Mouse (Mus musculus): ENCODE data around the gene Msi2.

The Msi2 gene

GRCm38 (mm10) chr11:88713479-88713878, 4.8 kb downstream of the Msi2 start:
- DNase-seq (ENCODE audit: low read depth, low spot score): no peak

GRCm38 (mm10) chr11:88709876-88710614, 8.3 kb downstream of the Msi2 start:
- no peak for DNase-seq (ENCODE audit: low read depth, low spot score)

- no peak for DNase-seq (ENCODE audit: low read depth, low spot score)
These were observed 11.0 kb downstream of the Msi2 start for GRCm38 (mm10) chr11:88707228-88707775.

- DNase-seq (ENCODE audit: low read depth, low spot score): no peak
These were observed 13.6 kb downstream of the Msi2 start for GRCm38 (mm10) chr11:88704688-88705087.

- no peak for DNase-seq (ENCODE audit: low read depth, low spot score)
These were observed 15.1 kb downstream of the Msi2 start for GRCm38 (mm10) chr11:88703220-88703619.

- DNase-seq (ENCODE audit: low read depth, low spot score): no peak
These were observed 16.2 kb downstream of the Msi2 start for GRCm38 (mm10) chr11:88701976-88702659.

- no peak for DNase-seq (ENCODE audit: low read depth, low spot score)
These were observed 17.3 kb downstream of the Msi2 start for GRCm38 (mm10) chr11:88701020-88701419.

- DNase-seq (ENCODE audit: low read depth, low spot score): no peak
These were observed 18.1 kb downstream of the Msi2 start for GRCm38 (mm10) chr11:88700202-88700711.

GRCm38 (mm10) chr11:88693905-88694893, 24.1 kb downstream of the Msi2 start:
- DNase-seq (ENCODE audit: low read depth, low spot score): no peak

GRCm38 (mm10) chr11:88693002-88693769, 25.1 kb downstream of the Msi2 start:
- DNase-seq (ENCODE audit: low read depth, low spot score): no peak

- no peak for DNase-seq (ENCODE audit: low read depth, low spot score)
These were observed 25.9 kb downstream of the Msi2 start for GRCm38 (mm10) chr11:88692374-88692773.

GRCm38 (mm10) chr11:88690556-88691287, 27.6 kb downstream of the Msi2 start:
- no peak for DNase-seq (ENCODE audit: low read depth, low spot score)

GRCm38 (mm10) chr11:88689831-88690459, 28.4 kb downstream of the Msi2 start:
- no peak for DNase-seq (ENCODE audit: low read depth, low spot score)

GRCm38 (mm10) chr11:88688644-88689043, 29.7 kb downstream of the Msi2 start:
- no peak for DNase-seq (ENCODE audit: low read depth, low spot score)

GRCm38 (mm10) chr11:88687711-88688110, 30.6 kb downstream of the Msi2 start:
- DNase-seq (ENCODE audit: low read depth, low spot score): no peak

- no peak for DNase-seq (ENCODE audit: low read depth, low spot score)
These were observed 31.3 kb downstream of the Msi2 start for GRCm38 (mm10) chr11:88687010-88687409.

GRCm38 (mm10) chr11:88686061-88686460, 32.3 kb downstream of the Msi2 start:
- no peak for DNase-seq (ENCODE audit: low read depth, low spot score)

- DNase-seq (ENCODE audit: low read depth, low spot score): no peak
These were observed 35.1 kb downstream of the Msi2 start for GRCm38 (mm10) chr11:88683026-88683770.

GRCm38 (mm10) chr11:88677350-88677749, 41.0 kb downstream of the Msi2 start:
- DNase-seq (ENCODE audit: low read depth, low spot score): no peak
